Mouse (Mus musculus): ENCODE results near the gene Fbrsl1. TPM values are rescaled to one million over a fixed set of nuclear protein-coding genes. Genes with fewer than 3 reads are reported as not detected.
A peak's percentile ranks its signal among the peaks of the same experiment; 100 is the strongest.

Gene Fbrsl1
- total and polyA plus RNA-seq, 3 experiments, result 39.3 to 51.8 (median 47.0) TPM

DNA sequence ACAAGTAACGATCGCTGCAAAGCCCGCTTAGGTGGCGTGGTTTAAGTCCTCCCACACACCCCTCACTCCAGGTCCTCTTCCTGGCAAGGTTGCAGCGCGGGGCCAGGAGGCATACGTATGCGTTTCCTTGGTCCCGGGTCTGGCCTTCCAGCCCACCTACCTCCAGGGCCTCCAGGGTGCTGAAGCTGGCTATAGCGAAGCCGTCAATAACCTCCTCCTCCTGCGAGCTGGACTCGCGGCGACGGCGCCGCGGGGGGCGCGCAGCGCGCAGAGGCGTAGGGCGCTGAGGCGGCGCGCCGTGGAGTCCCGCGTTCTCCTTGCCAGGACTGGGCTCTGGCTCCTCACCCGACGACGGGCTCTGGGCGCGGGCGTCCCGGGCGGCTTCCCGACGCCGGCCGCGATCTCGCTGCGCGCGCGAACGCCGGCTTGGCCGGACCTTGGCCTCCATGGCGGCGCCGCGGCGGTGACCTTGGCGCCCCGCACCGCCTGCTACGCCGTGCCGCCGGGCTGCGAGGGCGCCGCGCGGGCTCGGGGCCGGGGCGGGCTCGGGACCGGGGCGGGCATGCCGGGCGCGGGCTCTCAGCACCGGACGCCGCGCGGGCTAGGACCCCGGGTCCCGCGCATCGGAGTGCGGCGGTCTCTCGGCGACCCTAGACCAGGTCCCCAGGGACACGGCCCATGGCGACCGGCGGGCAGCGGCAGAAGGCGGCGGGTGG lies 425 bp downstream of the Fbrsl1 start:
- Histone ChIP-seq H3K27ac (peak overlapping the region; percentile 92), H3K27me3 (ENCODE audit: control insufficient read depth, insufficient read depth, low read length) (no peaks in the 10 kb centered on the region), H3K79me2 (replicated peaks; ENCODE audit: control insufficient read depth, insufficient read depth, low read length) (peaks cover 6% of the 10 kb centered on the region), H3K4me1 (ENCODE audit: control insufficient read depth, insufficient read depth, low read length) (peaks cover 16% of the 10 kb centered on the region), H3K4me3 (peak overlapping the region; percentile 90), H3K9ac (ENCODE audit: low read depth, low read length) (peak overlapping the region; percentile 82), H3K36me3 (ENCODE audit: control insufficient read depth, insufficient read depth, low read length) (0 out of 2 replicates have a peak, but pooled peaks cover 7% of the 10 kb centered on the region)
- intact Hi-C loops (cut with DNase I), result loop anchor here (5.0 to 10.0 kb wide), 2 partner anchors 884 to 893 kb away; partner anchors contain the start of genes Crlf2 and Pitpnb
- no peak for DNase-seq
- 2% methylated on average over 92 of the region's 98 CpGs for WGBS
- TF ChIP-seq POLR2A (IDR thresholded peaks at IDR 0.05; ENCODE audit: insufficient read depth, low read depth, low read length) (no peak), EP300 (IDR thresholded peaks at IDR 0.05; ENCODE audit: insufficient read depth, low read depth, low read length) (no peak), CTCF (IDR thresholded peaks at IDR 0.05) (no peak)

DNA sequence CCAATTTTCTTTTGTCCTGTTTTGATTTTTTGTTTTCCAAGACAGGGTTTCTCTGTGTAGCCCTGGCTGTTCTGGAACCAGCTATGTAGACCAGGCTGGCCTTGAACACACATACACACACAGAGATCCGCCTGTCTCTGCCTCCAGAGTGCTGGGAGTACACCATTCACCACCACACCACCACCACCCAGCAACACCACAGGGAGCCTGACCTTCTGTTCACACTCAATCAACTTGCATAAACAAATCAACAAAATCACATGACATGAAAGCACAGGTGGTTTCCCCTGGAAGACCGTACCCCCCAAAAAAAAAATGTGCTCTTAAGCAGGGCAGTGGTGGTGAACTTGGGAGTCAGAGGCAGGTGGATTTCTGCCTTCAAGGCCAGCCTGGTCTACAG lies 3.8 kb downstream of the Fbrsl1 start:
- WGBS, result 88% methylated on average over 2 of the region's 2 CpGs
- intact Hi-C loops (cut with DNase I), result loop anchor here (10.0 kb wide), 1 partner anchor 890 kb away; the partner anchor contains the start of gene Crlf2
- H3K9ac ChIP-seq (ENCODE audit: low read depth, low read length), result no peak overlapping the region

DNA sequence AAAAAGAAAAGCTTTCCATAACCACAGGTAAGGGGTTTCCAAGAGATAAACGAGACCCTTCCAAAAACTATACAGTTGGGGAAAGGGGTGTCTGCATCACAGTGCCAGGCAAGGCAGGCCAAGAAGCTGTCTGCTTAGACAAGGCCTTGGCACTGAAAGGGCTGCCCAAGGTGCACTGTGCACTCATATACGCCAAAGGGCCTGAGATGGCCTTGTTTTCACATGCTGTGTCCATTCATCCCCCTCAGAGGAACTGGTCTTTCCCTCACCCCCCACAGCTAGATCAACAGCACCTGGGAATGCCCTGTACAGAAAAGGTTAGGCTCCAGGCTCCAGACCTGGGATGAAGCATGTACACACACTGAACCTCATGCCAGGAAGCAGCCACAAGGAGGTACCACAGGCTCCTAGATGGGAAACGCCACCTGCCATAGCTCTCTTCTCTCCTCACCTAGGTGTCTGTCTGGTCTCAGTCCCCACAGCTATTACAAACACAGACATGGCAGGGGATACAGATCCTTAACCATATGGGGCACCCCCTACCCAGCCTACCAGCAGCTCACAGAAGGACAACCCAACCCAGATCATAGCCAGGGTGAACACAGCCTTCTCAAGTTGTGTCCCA lies 5.2 kb downstream of the Fbrsl1 start:
- H3K36me3 ChIP-seq (ENCODE audit: control insufficient read depth, insufficient read depth, low read length), result peaks cover 10% of the 10 kb centered on the region; the same call in 1 of the 2 replicates
- H3K4me3 ChIP-seq, result no peak overlapping the region
- WGBS, result 74% methylated on average over 3 of the region's 3 CpGs
- no peak overlapping the region for H3K9ac ChIP-seq (ENCODE audit: low read depth, low read length)
- intact Hi-C loops (cut with DNase I), result loop anchor here (10.0 kb wide), 1 partner anchor 888 kb away; the partner anchor contains the start of gene Crlf2
- no peak overlapping the region for H3K27ac ChIP-seq
- TF ChIP-seq POLR2A (IDR thresholded peaks at IDR 0.05; ENCODE audit: insufficient read depth, low read depth, low read length), result no peak
- no peak for TF ChIP-seq CTCF (IDR thresholded peaks at IDR 0.05)
- TF ChIP-seq EP300 (IDR thresholded peaks at IDR 0.05; ENCODE audit: insufficient read depth, low read depth, low read length), result no peak
- peaks cover 7% of the 10 kb centered on the region for H3K79me2 ChIP-seq (replicated peaks; ENCODE audit: control insufficient read depth, insufficient read depth, low read length)
- H3K27me3 ChIP-seq (ENCODE audit: control insufficient read depth, insufficient read depth, low read length), result no peaks in the 10 kb centered on the region
- DNase-seq, result no peak
- H3K4me1 ChIP-seq (ENCODE audit: control insufficient read depth, insufficient read depth, low read length), result peaks cover 35% of the 10 kb centered on the region

More for the DNA sequence above, 3.8 kb downstream of the Fbrsl1 start:
- H3K27ac ChIP-seq, result no peak overlapping the region
- H3K4me3 ChIP-seq, result no peak overlapping the region
- H3K79me2 ChIP-seq (replicated peaks; ENCODE audit: control insufficient read depth, insufficient read depth, low read length), result peaks cover 7% of the 10 kb centered on the region
- no peak for DNase-seq
- TF ChIP-seq EP300 (IDR thresholded peaks at IDR 0.05; ENCODE audit: insufficient read depth, low read depth, low read length) (no peak), CTCF (IDR thresholded peaks at IDR 0.05) (no peak)
- H3K27me3 ChIP-seq (ENCODE audit: control insufficient read depth, insufficient read depth, low read length), result no peaks in the 10 kb centered on the region
- H3K4me1 ChIP-seq (ENCODE audit: control insufficient read depth, insufficient read depth, low read length), result peaks cover 28% of the 10 kb centered on the region
- H3K36me3 ChIP-seq (ENCODE audit: control insufficient read depth, insufficient read depth, low read length), result peaks cover 7% of the 10 kb centered on the region; the same call in 1 of the 2 replicates

DNA sequence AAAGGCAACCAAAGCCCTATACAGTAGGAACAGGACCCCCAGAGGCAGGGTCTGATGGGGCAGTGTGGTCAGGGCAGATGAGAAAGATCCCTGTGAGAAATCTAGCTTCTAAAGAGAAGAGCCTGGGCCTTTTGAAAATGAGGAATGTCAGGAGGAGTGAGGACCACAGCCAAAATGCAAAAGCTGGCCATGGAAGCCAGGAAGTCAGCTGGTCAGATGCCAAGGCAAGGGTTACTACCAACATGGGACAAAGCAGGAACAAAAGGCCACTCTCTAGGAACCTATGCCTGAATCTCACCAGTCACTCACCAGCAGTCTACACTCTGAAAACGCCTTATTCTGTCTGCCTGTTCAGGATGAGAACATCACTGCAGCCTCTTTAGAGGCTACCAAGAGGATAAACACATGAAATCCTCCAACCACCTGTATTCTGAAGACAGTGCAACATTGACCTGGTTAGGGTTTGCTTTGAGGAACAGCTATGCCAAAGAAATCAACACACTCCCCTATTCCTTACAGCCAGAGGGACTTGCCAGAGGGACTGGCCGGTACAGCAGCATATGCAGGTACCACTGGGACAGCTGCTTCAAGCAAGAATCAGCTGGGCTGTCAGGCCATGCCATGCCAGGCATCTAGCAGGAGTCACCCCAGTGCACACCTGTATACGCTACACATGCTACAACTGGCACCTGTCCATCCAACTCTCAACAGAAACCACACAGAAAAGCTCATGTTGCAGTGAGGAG lies 8.6 kb downstream of the Fbrsl1 start:
- H3K27me3 ChIP-seq (ENCODE audit: control insufficient read depth, insufficient read depth, low read length), result no peaks in the 10 kb centered on the region
- H3K4me1 ChIP-seq (ENCODE audit: control insufficient read depth, insufficient read depth, low read length), result peaks cover 35% of the 10 kb centered on the region
- no peak overlapping the region for H3K4me3 ChIP-seq
- H3K9ac ChIP-seq (ENCODE audit: low read depth, low read length), result no peak overlapping the region
- peak overlapping the region; percentile 0; the same call in 1 of the 2 replicates for H3K27ac ChIP-seq
- peaks cover 3% of the 10 kb centered on the region; the same call in 1 of the 2 replicates for H3K36me3 ChIP-seq (ENCODE audit: control insufficient read depth, insufficient read depth, low read length)
- peaks cover 10% of the 10 kb centered on the region for H3K79me2 ChIP-seq (replicated peaks; ENCODE audit: control insufficient read depth, insufficient read depth, low read length)
- 45% methylated on average over 3 of the region's 3 CpGs for WGBS
- intact Hi-C loops (cut with DNase I), result loop anchor here (10.0 kb wide), 1 partner anchor 885 kb away; the partner anchor contains the start of gene Crlf2
- TF ChIP-seq EP300 (IDR thresholded peaks at IDR 0.05; ENCODE audit: insufficient read depth, low read depth, low read length) (0 out of 2 replicates have a peak, but pooled peaks have one; percentile 48), CTCF (IDR thresholded peaks at IDR 0.05) (no peak), POLR2A (IDR thresholded peaks at IDR 0.05; ENCODE audit: insufficient read depth, low read depth, low read length) (no peak)
- DNase-seq, result peak; percentile 53 to 70

DNA sequence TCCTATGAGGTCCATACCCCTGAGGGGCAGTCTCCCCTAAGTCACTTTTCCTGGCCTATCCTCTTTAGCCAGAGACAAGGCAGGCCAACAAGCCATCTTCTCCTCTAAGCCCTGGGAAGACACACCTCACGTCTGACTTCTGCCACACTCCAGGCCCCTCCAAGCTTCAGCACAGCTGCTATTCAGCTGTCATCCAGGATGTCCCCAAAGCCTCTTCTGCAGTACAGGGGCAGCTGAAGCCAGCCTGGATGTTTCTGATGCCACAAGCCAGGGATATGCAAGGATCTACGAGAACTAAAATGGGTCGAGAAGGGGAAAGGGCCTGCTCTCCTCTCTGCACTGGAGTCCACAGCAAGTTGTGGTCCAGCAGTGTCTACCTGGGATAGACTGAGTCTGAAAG lies 9.7 kb downstream of the Fbrsl1 start:
- peaks cover 34% of the 10 kb centered on the region for H3K4me1 ChIP-seq (ENCODE audit: control insufficient read depth, insufficient read depth, low read length)
- 54% methylated on average over 3 of the region's 3 CpGs for WGBS
- H3K9ac ChIP-seq (ENCODE audit: low read depth, low read length), result no peak overlapping the region
- intact Hi-C loops (cut with DNase I), result no loop called here
- no peaks in the 10 kb centered on the region for H3K27me3 ChIP-seq (ENCODE audit: control insufficient read depth, insufficient read depth, low read length)
- H3K4me3 ChIP-seq, result no peak overlapping the region
- H3K27ac ChIP-seq, result no peak overlapping the region
- TF ChIP-seq EP300 (IDR thresholded peaks at IDR 0.05; ENCODE audit: insufficient read depth, low read depth, low read length), result no peak
- TF ChIP-seq POLR2A (IDR thresholded peaks at IDR 0.05; ENCODE audit: insufficient read depth, low read depth, low read length), result no peak
- TF ChIP-seq CTCF (IDR thresholded peaks at IDR 0.05), result no peak
- DNase-seq, result no peak
- H3K79me2 ChIP-seq (replicated peaks; ENCODE audit: control insufficient read depth, insufficient read depth, low read length), result peaks cover 7% of the 10 kb centered on the region
- H3K36me3 ChIP-seq (ENCODE audit: control insufficient read depth, insufficient read depth, low read length), result peaks cover 3% of the 10 kb centered on the region; the same call in 1 of the 2 replicates

Data from heart, adult 2 months (tissue).